22 mouse cellular contexts compared by ENCODE assay signal in genomic region chr5:52462447-52462846, GRCm38 (mm10).
"Had no signal": no experiment of that assay in that cellular context is flagged by ENCODE, and none has a peak within 500 bp of the region (broad histone marks: within the 10 kb centered on the region; RNA-seq: fewer than 3 reads in every experiment).

No protein-coding gene starts in this region.

- ATAC-seq: forebrain, embryonic 13.5 days; forebrain, embryonic 14.5 days; forebrain, embryonic 15.5 days; forebrain, embryonic 16.5 days; forebrain, postnatal 0 days had no signal

- DNase-seq: cerebellum, adult 18-20 months; cerebellum, adult 2 months; cerebellum, adult 8-10 months; cerebellum, adult 9-10 months; cerebellum, adult 9-11 months; cerebellum, postnatal 10 days; cerebellum, postnatal 25 days; cerebellum, postnatal 36 days; embryo, embryonic 11 days; forebrain, postnatal 0 days; gastrocnemius, adult 2 months; gastrocnemius, postnatal 10 days; gastrocnemius, postnatal 14 days; gastrocnemius, postnatal 25 days; gastrocnemius, postnatal 36 days; heart, adult 11 months; heart, adult 18-20 months; heart, adult 2 months had no signal
